Mouse (Mus musculus): Measurements from ENCODE around the gene Spsb4. TPM values are rescaled to one million over a fixed set of nuclear protein-coding genes. Genes with fewer than 3 reads are reported as not detected.

The Spsb4 gene
- polyA plus RNA-seq, 1 experiment: 0.24 TPM

DNA sequence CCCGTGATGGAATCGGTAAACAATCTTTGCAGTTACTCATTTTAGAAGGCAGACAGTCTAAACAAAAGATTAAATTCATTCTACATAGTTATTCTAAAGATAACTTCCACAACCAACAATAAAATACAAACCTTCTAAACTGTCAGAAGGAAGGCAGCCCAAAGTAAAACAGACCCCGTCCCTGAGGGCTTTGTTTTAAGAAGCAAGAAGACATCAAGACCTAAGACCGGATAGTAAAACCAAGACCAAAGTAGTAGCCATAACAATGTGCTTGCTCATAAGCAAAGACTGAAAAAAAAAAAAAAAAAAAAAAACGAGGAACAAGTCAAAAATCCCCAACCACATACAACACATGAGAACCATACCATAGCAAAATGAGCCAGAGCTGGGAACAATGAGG, 15.5 kb downstream of the Spsb4 start:
- no peaks in the 10 kb centered on the region for H3K27me3 ChIP-seq (ENCODE audit: control insufficient read depth, insufficient read depth, low read length)
- TF ChIP-seq CTCF (IDR thresholded peaks at IDR 0.05; ENCODE audit: extremely low read depth, insufficient read length, insufficient replicate concordance, low read depth, low read length): no peak
- no peaks in the 10 kb centered on the region for H3K4me1 ChIP-seq (ENCODE audit: control insufficient read depth, insufficient read depth, insufficient read length, low read length)
- H3K27ac ChIP-seq (ENCODE audit: insufficient read depth, low read depth, low read length): no peak overlapping the region
- no peak overlapping the region for H3K4me3 ChIP-seq (ENCODE audit: low read depth, low read length)
- H3K36me3 ChIP-seq (ENCODE audit: control insufficient read depth, insufficient read depth, low read length): no peaks in the 10 kb centered on the region
- 59% methylated on average over 5 of the region's 5 CpGs for WGBS

DNA sequence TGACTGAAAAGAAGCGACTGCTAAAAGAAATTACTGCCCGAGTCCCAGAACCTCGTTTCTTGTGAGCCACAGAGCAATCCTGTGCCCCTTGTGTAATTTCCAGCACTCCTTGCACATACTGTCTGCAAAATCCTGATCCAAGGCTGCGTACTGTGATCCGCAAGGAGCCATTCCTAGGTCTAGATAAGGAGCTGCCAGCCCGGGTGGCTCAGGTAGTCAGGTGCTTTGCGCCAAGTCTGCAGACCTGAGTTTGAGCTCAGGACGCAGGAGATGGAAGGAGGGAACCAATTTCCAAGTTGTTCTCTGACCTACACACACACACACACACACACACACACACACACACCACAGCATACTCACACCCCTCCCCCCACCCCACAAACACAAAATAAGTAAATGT, 16.0 kb downstream of the Spsb4 start:
- whole genome bisulfite sequencing: 46% methylated on average over 8 of the region's 8 CpGs
- TF ChIP-seq CTCF (IDR thresholded peaks at IDR 0.05; ENCODE audit: extremely low read depth, insufficient read length, insufficient replicate concordance, low read depth, low read length): no peak
- no peak for TF ChIP-seq POLR2A (IDR thresholded peaks at IDR 0.05; ENCODE audit: low read depth, low read length)

GRCm38 (mm10) chr9:97002025-97002424, 16.6 kb downstream of the Spsb4 start:
- Histone ChIP-seq H3K36me3 (ENCODE audit: control insufficient read depth, insufficient read depth, low read length) (no peaks in the 10 kb centered on the region), H3K4me1 (ENCODE audit: control insufficient read depth, insufficient read depth, insufficient read length, low read length) (no peaks in the 10 kb centered on the region), H3K27me3 (ENCODE audit: control insufficient read depth, insufficient read depth, low read length) (no peaks in the 10 kb centered on the region), H3K4me3 (ENCODE audit: low read depth, low read length) (no peak overlapping the region), H3K27ac (ENCODE audit: insufficient read depth, low read depth, low read length) (no peak overlapping the region)
- no peak for TF ChIP-seq CTCF (IDR thresholded peaks at IDR 0.05; ENCODE audit: extremely low read depth, insufficient read length, insufficient replicate concordance, low read depth, low read length)
- TF ChIP-seq POLR2A (IDR thresholded peaks at IDR 0.05; ENCODE audit: low read depth, low read length): no peak
- 60% methylated on average over 7 of the region's 7 CpGs for WGBS

More for the DNA sequence above, 16.0 kb downstream of the Spsb4 start:
- H3K4me1 ChIP-seq (ENCODE audit: control insufficient read depth, insufficient read depth, insufficient read length, low read length): no peaks in the 10 kb centered on the region
- H3K27me3 ChIP-seq (ENCODE audit: control insufficient read depth, insufficient read depth, low read length): no peaks in the 10 kb centered on the region
- no peak overlapping the region for H3K27ac ChIP-seq (ENCODE audit: insufficient read depth, low read depth, low read length)
- H3K4me3 ChIP-seq (ENCODE audit: low read depth, low read length): no peak overlapping the region
- no peaks in the 10 kb centered on the region for H3K36me3 ChIP-seq (ENCODE audit: control insufficient read depth, insufficient read depth, low read length)

DNA sequence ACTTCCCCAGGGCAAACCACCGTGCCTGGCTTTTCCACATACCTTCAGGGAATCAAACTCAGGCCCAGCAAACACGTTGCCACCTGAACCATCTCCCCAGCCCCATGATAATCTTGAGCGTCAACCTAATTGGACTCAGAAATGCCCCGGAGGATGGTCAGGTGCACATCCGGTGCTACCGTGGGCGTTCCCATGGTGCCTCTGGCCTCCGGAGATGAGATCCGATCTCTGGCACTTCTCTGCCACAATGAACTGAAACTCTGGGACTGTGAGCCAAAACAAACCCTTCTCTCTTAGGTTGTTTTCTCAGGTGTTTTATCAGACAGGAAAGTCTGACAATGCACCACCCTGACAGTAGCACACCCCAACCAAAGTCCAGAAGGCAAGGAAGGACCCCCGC, 17.2 kb downstream of the Spsb4 start:
- Histone ChIP-seq H3K4me1 (ENCODE audit: control insufficient read depth, insufficient read depth, insufficient read length, low read length) (no peaks in the 10 kb centered on the region), H3K36me3 (ENCODE audit: control insufficient read depth, insufficient read depth, low read length) (no peaks in the 10 kb centered on the region), H3K27ac (ENCODE audit: insufficient read depth, low read depth, low read length) (no peak overlapping the region), H3K4me3 (ENCODE audit: low read depth, low read length) (no peak overlapping the region), H3K27me3 (ENCODE audit: control insufficient read depth, insufficient read depth, low read length) (no peaks in the 10 kb centered on the region)
- TF ChIP-seq POLR2A (IDR thresholded peaks at IDR 0.05; ENCODE audit: low read depth, low read length): no peak
- no peak for TF ChIP-seq CTCF (IDR thresholded peaks at IDR 0.05; ENCODE audit: extremely low read depth, insufficient read length, insufficient replicate concordance, low read depth, low read length)
- WGBS: 86% methylated on average over 10 of the region's 10 CpGs

- H3K27ac ChIP-seq (ENCODE audit: insufficient read depth, low read depth, low read length): no peak overlapping the region
- TF ChIP-seq POLR2A (IDR thresholded peaks at IDR 0.05; ENCODE audit: low read depth, low read length) (no peak), CTCF (IDR thresholded peaks at IDR 0.05; ENCODE audit: extremely low read depth, insufficient read length, insufficient replicate concordance, low read depth, low read length) (no peak)
- 95% methylated on average over 25 of the region's 25 CpGs for WGBS
- H3K4me1 ChIP-seq (ENCODE audit: control insufficient read depth, insufficient read depth, insufficient read length, low read length): no peaks in the 10 kb centered on the region
- H3K27me3 ChIP-seq (ENCODE audit: control insufficient read depth, insufficient read depth, low read length): no peaks in the 10 kb centered on the region
- H3K4me3 ChIP-seq (ENCODE audit: low read depth, low read length): no peak overlapping the region
- H3K36me3 ChIP-seq (ENCODE audit: control insufficient read depth, insufficient read depth, low read length): no peaks in the 10 kb centered on the region
These were observed 22.9 kb downstream of the Spsb4 start for GRCm38 (mm10) chr9:96995717-96996116.

DNA sequence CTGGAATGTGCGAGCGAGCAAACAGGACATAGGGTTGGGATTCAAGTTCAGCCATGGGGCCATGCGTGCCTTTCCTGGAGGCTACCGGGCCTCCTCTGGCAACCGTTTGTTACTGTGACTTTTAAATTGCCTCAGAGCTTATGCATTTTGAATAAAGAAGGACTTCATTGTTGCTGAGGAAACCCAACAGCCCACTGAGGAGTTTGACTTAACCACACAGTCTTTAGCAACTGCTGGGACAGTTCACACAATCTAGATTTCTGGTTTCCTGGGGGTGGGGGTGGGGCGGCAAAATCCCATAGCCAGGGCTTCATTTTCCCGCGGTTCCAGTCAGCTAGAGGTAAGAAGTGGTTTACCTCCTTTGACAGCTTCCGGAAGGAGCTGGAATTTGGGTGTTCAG, 23.9 kb downstream of the Spsb4 start:
- WGBS: 92% methylated on average over 9 of the region's 9 CpGs
- Histone ChIP-seq H3K36me3 (ENCODE audit: control insufficient read depth, insufficient read depth, low read length) (no peaks in the 10 kb centered on the region), H3K4me3 (ENCODE audit: low read depth, low read length) (no peak overlapping the region), H3K27me3 (ENCODE audit: control insufficient read depth, insufficient read depth, low read length) (no peaks in the 10 kb centered on the region), H3K27ac (ENCODE audit: insufficient read depth, low read depth, low read length) (no peak overlapping the region), H3K4me1 (ENCODE audit: control insufficient read depth, insufficient read depth, insufficient read length, low read length) (no peaks in the 10 kb centered on the region)
- TF ChIP-seq POLR2A (IDR thresholded peaks at IDR 0.05; ENCODE audit: low read depth, low read length) (no peak), CTCF (IDR thresholded peaks at IDR 0.05; ENCODE audit: extremely low read depth, insufficient read length, insufficient replicate concordance, low read depth, low read length) (no peak)

DNA sequence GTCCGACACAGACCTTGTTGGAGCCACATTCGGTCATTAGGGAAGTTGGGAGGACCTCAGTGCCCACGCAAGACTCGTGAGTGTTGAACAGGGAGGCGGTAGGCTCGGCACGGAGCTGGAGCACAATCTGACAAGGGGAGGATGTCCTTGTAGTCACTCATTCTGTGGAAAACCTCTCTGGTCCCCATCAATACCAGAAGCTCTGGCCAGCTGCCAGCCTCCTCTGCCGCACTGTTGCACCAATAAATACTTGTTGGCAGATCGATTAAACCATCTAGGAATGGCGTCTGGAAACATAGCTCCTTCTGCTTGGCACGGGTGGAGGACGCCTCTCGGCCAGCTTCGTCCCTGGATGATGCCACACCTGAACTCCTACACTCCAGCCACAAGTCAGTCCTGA, 27.5 kb downstream of the Spsb4 start:
- Histone ChIP-seq H3K36me3 (ENCODE audit: control insufficient read depth, insufficient read depth, low read length) (no peaks in the 10 kb centered on the region), H3K4me3 (ENCODE audit: low read depth, low read length) (no peak overlapping the region), H3K4me1 (ENCODE audit: control insufficient read depth, insufficient read depth, insufficient read length, low read length) (no peaks in the 10 kb centered on the region), H3K27ac (ENCODE audit: insufficient read depth, low read depth, low read length) (no peak overlapping the region), H3K27me3 (ENCODE audit: control insufficient read depth, insufficient read depth, low read length) (no peaks in the 10 kb centered on the region)
- TF ChIP-seq CTCF (IDR thresholded peaks at IDR 0.05; ENCODE audit: extremely low read depth, insufficient read length, insufficient replicate concordance, low read depth, low read length): no peak
- no peak for TF ChIP-seq POLR2A (IDR thresholded peaks at IDR 0.05; ENCODE audit: low read depth, low read length)
- 61% methylated on average over 14 of the region's 14 CpGs for WGBS

All from small intestine, adult 2 months (tissue).